Mouse (Mus musculus) E14TG2a.4 (cell line): ENCODE measurements around the gene Kantr.
"Not testable (repeated sequence)": the region's sequence is repeated elsewhere in the genome, so short reads cannot be mapped to it uniquely, and the experiment has no call there.

Experiments
- H3K27me3 ChIP-seq: 2 replicates; pipeline ENCODE4 v1.6.1; 2014; ENCODE audit warnings: low read length, control low read depth; ENCODE audit not compliant: insufficient read depth
- H3K36me3 ChIP-seq: 2 replicates; pipeline ENCODE4 v1.6.1; 2014; ENCODE audit warnings: low read length, control low read depth; ENCODE audit not compliant: insufficient read depth
- H3K4me1 ChIP-seq: replicated peaks from 2 replicates; pipeline ENCODE4 v1.6.1; 2014; ENCODE audit warnings: low read depth, low read length, control low read depth
- H3K4me3 ChIP-seq: replicated peaks from 2 replicates; pipeline ENCODE4 v1.5.1; 2014; ENCODE audit warnings: mild to moderate bottlenecking, low read length
- H3K9me3 ChIP-seq: 2 replicates; pipeline ENCODE4 v1.6.1; 2014; ENCODE audit warnings: low read length, control low read depth
- CTCF ChIP-seq: conservative IDR thresholded peaks from 2 replicates; pipeline ENCODE4 v1.5.1; 2014; ENCODE audit warnings: low read length
- NANOG ChIP-seq: IDR thresholded peaks from 2 replicates; pipeline ENCODE4 v1.6.1; 2014; ENCODE audit warnings: borderline replicate concordance, low read length, mixed read lengths
- POU5F1 ChIP-seq: IDR thresholded peaks from 2 replicates; pipeline ENCODE4 v1.6.1; 2014; ENCODE audit warnings: low read length, borderline replicate concordance

The Kantr gene

GRCm38 (mm10) chrX:152307942-152308341 lies 19.4 kb downstream of the Kantr start:
- Histone ChIP-seq H3K9me3 (no peaks in the 10 kb centered on the region), H3K27me3 (no peaks in the 10 kb centered on the region), H3K4me3 (no peak overlapping the region), H3K36me3 (peaks cover 7% of the 10 kb centered on the region; the same call in 1 of the 2 replicates), H3K4me1 (peaks cover 15% of the 10 kb centered on the region)
- TF ChIP-seq POU5F1 (no peak), CTCF (no peak), NANOG (no peak)

- H3K27me3 ChIP-seq, result no peaks in the 10 kb centered on the region
- peaks cover 15% of the 10 kb centered on the region for H3K4me1 ChIP-seq
- no peak overlapping the region for H3K4me3 ChIP-seq
- H3K36me3 ChIP-seq, result peaks cover 7% of the 10 kb centered on the region; the same call in 1 of the 2 replicates
- peak; percentile 5; the same call in 1 of the 2 replicates for TF ChIP-seq NANOG
- no peak for TF ChIP-seq POU5F1
- H3K9me3 ChIP-seq, result no peaks in the 10 kb centered on the region
These were observed 19.9 kb downstream of the Kantr start for GRCm38 (mm10) chrX:152307371-152307770.

GRCm38 (mm10) chrX:152306224-152306623 lies 21.1 kb downstream of the Kantr start:
- H3K27me3 ChIP-seq, result no peaks in the 10 kb centered on the region

GRCm38 (mm10) chrX:152287026-152287425 lies 40.3 kb downstream of the Kantr start:
- not testable (repeated sequence) for H3K36me3 ChIP-seq, H3K4me3 ChIP-seq, H3K4me1 ChIP-seq, H3K27me3 ChIP-seq
- peaks cover 22% of the 10 kb centered on the region for H3K9me3 ChIP-seq

More at GRCm38 (mm10) chrX:152306224-152306623, 21.1 kb downstream of the Kantr start:
- Histone ChIP-seq H3K36me3 (peaks cover 7% of the 10 kb centered on the region), H3K4me3 (no peak overlapping the region), H3K9me3 (no peaks in the 10 kb centered on the region), H3K4me1 (peaks cover 15% of the 10 kb centered on the region)
- TF ChIP-seq NANOG (peak; percentile 67), POU5F1 (no peak)

- Histone ChIP-seq H3K4me1 (no peaks in the 10 kb centered on the region), H3K9me3 (peaks cover 13% of the 10 kb centered on the region), H3K27me3 (no peaks in the 10 kb centered on the region), H3K4me3 (no peak overlapping the region), H3K36me3 (no peaks in the 10 kb centered on the region)
- no peak for TF ChIP-seq CTCF
- TF ChIP-seq NANOG, result no peak
- no peak for TF ChIP-seq POU5F1
These were observed 42.5 kb downstream of the Kantr start for GRCm38 (mm10) chrX:152284746-152285145.

- peaks cover 24% of the 10 kb centered on the region for H3K36me3 ChIP-seq
- no peaks in the 10 kb centered on the region for H3K4me1 ChIP-seq
- no peaks in the 10 kb centered on the region for H3K27me3 ChIP-seq
- no peaks in the 10 kb centered on the region for H3K9me3 ChIP-seq
- H3K4me3 ChIP-seq, result no peak overlapping the region
- TF ChIP-seq POU5F1 (no peak), NANOG (no peak), CTCF (no peak)
These were observed 47.9 kb downstream of the Kantr start for GRCm38 (mm10) chrX:152279384-152279783.

GRCm38 (mm10) chrX:152271189-152271588 lies 56.1 kb downstream of the Kantr start:
- no peak for TF ChIP-seq CTCF
- no peak for TF ChIP-seq POU5F1
- no peak for TF ChIP-seq NANOG
- Histone ChIP-seq H3K36me3 (peaks cover 97% of the 10 kb centered on the region), H3K4me1 (no peaks in the 10 kb centered on the region; the same call in 1 of the 2 replicates), H3K27me3 (no peaks in the 10 kb centered on the region), H3K9me3 (no peaks in the 10 kb centered on the region), H3K4me3 (no peak overlapping the region)
